Mouse (Mus musculus) urinary bladder, postnatal 14 days (tissue): ENCODE results near the gene Rnf123.

Source experiments
- DNase-seq: peaks from one replicate; pipeline ENCODE4 v3.0.0; 2021; ENCODE audit warnings: low spot score

Gene Rnf123

GRCm38 (mm10) chr9:108104766-108105548 is 21.8 kb upstream of the Rnf123 start:
- no peak for DNase-seq

DNA sequence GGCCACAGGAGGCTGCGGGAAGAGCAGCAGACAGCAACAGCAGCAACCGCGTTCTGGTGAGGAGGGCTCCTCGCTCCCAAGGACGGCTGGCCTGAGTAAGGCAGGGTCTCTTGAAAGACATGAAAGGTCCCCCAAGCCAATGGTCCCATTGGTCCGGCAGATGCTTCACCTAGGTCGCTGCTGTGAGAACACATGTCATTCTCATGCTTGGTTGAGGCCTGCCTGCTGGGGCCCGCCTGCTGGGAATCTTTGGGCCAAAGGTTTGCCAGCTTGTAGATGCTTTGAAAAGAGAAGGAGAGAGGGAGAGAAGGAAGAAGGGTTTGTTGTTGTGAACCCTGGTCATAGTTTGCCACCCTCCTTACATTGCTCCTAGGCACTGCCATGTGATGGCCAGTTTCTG is 16.5 kb upstream of the Rnf123 start:
- no peak for DNase-seq

- DNase-seq = no peak
Measured at GRCm38 (mm10) chr9:108095949-108096712, 13.0 kb upstream of the Rnf123 start.

GRCm38 (mm10) chr9:108095518-108095917 is 12.4 kb upstream of the Rnf123 start:
- peak; percentile 62 for DNase-seq

GRCm38 (mm10) chr9:108094998-108095411 is 11.9 kb upstream of the Rnf123 start:
- no peak for DNase-seq

GRCm38 (mm10) chr9:108094184-108094941 is 11.2 kb upstream of the Rnf123 start, which contains the start of gene Apeh:
TSS of gene Apeh (minus strand) at chr9:108094606.
- peak; percentile 96 for DNase-seq

GRCm38 (mm10) chr9:108093586-108093985 is 10.4 kb upstream of the Rnf123 start:
- DNase-seq = no peak

DNA sequence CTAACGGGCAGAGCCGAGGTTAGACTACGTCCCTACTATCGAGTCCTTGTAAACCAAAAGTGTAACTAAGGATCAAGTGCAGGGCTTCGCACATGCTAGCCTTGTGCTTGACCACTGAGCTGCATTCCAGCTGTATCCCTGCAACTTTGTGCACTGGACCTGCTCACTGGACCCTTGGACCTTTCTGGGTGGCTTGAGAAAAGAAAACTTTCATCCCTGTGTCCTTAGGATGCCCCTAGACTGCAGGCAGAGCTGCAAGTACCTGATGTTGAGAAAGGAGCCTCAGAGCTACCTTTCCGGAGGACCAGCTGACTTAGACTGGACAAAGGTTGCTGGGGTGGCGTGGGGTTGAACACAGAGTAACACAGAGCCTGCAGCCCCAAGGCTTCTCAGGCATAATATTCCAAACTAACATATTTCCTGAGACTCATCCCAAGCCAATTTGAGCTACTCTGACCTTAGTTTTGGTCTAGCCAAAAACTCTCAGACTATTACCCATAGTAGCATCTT is 7.5 kb upstream of the Rnf123 start:
- DNase-seq = no peak

- DNase-seq = no peak
Measured at GRCm38 (mm10) chr9:108085261-108085660, 2.1 kb upstream of the Rnf123 start.

DNA sequence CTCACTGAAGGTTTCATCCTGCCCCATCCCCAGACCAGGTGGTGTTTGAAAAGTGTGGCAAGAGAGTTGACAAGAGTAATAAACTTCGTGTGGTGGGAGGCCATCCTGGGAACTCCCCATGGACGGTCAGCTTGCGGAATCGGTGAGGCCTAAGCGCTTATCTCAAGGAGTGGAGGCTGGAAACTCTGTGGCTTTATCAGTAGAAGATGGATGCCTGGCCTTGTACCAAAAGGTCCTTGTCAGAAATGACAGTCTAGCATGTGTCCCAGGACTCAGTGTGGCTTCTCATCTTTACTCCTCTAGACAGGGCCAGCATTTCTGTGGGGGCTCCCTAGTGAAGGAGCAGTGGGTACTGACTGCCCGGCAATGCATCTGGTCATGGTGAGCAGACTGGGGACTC is 415 bp upstream of the Rnf123 start:
- no peak for DNase-seq

GRCm38 (mm10) chr9:108082549-108082948 is 597 bp downstream of the Rnf123 start:
- DNase-seq = no peak

DNA sequence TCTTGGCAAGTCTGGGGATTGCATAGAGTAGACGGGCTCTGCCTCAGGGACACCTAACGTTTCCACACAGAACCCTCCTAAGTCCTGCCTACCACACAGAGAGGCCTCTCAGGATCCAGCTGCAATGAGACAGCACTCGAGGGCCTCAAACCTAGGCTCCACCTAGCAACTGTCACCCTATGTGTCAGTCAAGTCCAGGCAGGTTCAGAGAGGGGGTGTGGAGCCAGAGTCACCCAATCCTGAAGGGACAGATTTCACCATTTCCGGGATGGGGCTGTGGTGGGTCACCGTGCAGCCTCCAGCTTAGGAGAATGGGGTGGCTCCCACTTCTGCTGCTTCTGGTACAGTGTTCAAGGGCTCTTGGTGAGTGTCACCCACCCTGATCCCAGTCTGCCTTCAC is 3.0 kb downstream of the Rnf123 start, which contains the start of gene Mst1:
TSS of gene Mst1 (plus strand) at position 269 of the 400 bp plus-strand sequence.
- no peak for DNase-seq

DNA sequence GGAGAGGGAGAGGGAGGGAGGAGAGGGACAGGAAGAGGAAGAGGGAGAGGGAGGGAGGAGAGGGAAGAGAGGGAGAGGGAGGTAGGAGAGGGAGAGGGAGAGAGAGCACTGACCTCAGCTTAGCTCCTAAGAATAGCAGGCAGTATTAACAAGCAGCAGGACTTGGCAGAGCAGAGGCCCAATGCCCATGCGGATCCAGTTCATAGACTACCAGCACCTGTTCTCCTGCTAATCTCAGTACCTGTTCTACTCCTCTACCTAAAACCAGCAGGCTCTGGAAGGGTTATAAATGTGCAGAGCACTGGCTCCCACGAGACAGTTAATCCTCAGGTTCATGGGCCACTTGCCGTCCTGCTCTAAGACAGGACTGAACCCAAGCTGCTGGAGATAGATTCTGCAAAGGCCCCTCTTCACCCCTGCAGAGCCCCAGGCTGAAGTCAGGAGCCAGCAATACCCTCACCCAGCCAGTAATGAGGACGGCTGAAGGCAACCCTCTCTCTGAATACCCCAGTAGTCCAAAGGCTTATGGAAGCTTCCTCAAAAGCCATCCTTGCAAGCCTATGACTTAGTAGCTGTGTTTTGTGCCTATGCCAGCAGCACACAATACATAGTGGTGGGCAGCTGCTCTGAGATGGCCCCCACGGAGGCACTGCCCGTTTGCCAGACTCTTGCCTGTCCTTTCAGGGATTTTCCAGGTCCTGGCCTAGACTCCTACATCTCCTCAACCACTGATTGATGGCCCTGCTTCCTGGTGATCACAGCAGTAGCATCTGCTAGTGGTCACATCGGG is 9.8 kb downstream of the Rnf123 start:
- DNase-seq = no peak

DNA sequence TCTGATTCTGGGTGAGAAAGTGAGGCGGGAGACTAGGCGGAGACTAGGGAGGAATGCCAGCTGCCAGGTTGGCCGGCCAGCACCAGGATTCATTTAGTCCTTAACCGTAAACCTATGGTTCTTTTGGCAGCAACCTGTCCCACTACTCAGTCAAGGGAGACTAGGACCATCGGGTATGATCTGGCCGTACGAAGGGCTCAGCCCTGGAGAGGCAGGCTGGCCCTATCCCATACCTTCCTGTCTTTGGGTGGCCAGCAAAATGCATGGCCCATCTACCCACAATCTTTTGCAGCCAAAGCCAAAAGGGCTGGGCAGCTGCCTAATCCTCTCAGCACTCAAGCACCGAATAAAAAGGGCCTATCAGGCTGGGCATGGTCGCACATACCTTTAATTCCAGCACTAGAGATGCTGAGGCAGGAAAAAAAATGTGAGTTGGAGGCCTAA is 10.6 kb downstream of the Rnf123 start:
- DNase-seq = no peak

DNA sequence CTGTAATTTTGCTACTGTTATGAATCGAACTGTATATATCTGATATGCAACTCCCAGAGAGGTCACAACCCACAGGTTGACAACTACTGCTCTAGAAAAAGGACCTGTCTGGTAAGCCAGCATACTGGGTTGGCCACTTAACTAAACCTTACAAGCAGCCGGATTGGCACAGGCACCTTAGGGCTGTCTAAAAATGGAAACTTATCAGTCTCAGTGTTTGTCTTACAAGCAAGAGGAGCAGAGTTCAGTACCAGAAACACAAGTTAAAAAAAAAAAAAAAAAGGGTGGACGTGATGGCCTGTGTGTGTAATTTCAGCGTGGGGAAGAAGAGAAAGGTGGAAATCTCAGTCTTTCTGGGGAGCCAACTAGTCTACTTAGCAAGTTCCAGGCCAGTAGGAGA is 11.3 kb downstream of the Rnf123 start:
- DNase-seq = no peak

GRCm38 (mm10) chr9:108069529-108069928 is 13.6 kb downstream of the Rnf123 start:
- no peak for DNase-seq

GRCm38 (mm10) chr9:108069007-108069406 is 14.1 kb downstream of the Rnf123 start:
- no peak for DNase-seq

GRCm38 (mm10) chr9:108067900-108068299 is 15.2 kb downstream of the Rnf123 start:
- peak; percentile 87 for DNase-seq

DNA sequence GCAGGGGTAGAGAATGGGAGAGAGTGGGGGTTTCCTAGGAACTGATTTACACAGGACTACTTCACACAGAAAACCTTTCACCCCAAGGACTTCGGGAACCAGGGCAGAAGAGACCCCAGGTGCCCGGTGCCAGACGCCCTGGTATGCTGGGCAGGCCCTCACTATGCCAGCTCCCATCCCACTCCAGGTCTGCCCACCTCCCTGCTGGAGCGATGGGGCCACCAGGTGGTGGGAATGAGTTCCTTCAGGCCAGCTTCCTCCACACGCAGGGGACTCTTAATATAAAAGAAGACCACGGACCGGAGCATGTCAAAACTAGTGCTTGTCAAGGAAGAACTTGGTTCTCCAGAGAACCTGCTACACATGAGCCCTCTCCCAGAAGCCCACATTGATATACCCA is 15.9 kb downstream of the Rnf123 start:
- DNase-seq = no peak

DNA sequence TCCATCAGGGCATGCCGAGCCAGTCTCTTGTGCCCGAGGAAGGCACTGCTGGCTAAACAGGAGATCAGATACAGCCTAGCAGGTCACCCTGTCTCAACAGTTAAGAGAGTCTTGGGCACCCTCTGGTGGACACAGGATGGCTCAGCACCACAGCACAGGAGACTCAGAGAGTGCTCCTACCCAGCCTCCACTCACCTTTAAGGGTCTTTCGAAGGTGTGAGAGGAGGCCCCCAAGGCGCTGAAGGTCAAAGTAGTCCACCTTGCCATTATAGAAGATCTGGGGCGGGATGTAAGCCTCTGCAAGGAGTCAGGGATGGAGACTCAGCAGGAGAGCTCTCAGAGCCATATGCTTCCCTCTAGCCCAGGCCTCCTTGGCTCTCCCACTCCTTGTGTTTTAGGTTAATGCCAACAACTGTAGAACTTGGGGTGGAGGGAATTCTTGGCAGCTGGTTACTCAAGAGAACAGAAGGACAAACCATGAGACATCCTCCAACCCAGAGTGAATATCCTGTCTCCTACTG is 17.6 kb downstream of the Rnf123 start:
- peak; percentile 70 for DNase-seq

GRCm38 (mm10) chr9:108063361-108063760 is 19.8 kb downstream of the Rnf123 start:
- DNase-seq = no peak
